Mouse (Mus musculus): ENCODE results near the gene Smoc1. TPM values are rescaled to one million over a fixed set of nuclear protein-coding genes. Genes with fewer than 3 reads are reported as not detected.

Gene Smoc1
- polyA plus RNA-seq, 1 experiment from 2014 or later, result 8.6 TPM

- 66% methylated on average over 3 of the region's 3 CpGs for WGBS
- no peaks in the 10 kb centered on the region for H3K36me3 ChIP-seq (ENCODE audit: control insufficient read depth, insufficient read depth)
- H3K9ac ChIP-seq (ENCODE audit: low read length), result no peak overlapping the region
- H3K27ac ChIP-seq (ENCODE audit: low read length), result no peak overlapping the region
- no peaks in the 10 kb centered on the region for H3K27me3 ChIP-seq (ENCODE audit: control insufficient read depth, insufficient read depth, low read length)
- ATAC-seq (replicated peaks; ENCODE audit: extremely low read depth, insufficient read depth, low FRiP score), result no peak
- H3K9me3 ChIP-seq (replicated peaks; ENCODE audit: control insufficient read depth, low read length), result no peaks in the 10 kb centered on the region
- no peaks in the 10 kb centered on the region for H3K4me1 ChIP-seq (ENCODE audit: control insufficient read depth, insufficient read depth, low read length)
- H3K4me3 ChIP-seq (ENCODE audit: low read length), result no peak overlapping the region
- no peak overlapping the region for H3K4me2 ChIP-seq (ENCODE audit: low read depth, low read length)
Observed at GRCm38 (mm10) chr12:81160425-81160824, 133.8 kb downstream of the Smoc1 start.

- H3K27me3 ChIP-seq (ENCODE audit: control insufficient read depth, insufficient read depth, low read length), result no peaks in the 10 kb centered on the region
- H3K4me2 ChIP-seq (ENCODE audit: low read depth, low read length), result no peak overlapping the region
- no peak for ATAC-seq (replicated peaks; ENCODE audit: extremely low read depth, insufficient read depth, low FRiP score)
- H3K9me3 ChIP-seq (replicated peaks; ENCODE audit: control insufficient read depth, low read length), result no peaks in the 10 kb centered on the region
- no peak overlapping the region for H3K9ac ChIP-seq (ENCODE audit: low read length)
- WGBS, result 63% methylated on average over 5 of the region's 5 CpGs
- no peaks in the 10 kb centered on the region for H3K36me3 ChIP-seq (ENCODE audit: control insufficient read depth, insufficient read depth)
- no peak overlapping the region for H3K27ac ChIP-seq (ENCODE audit: low read length)
- H3K4me1 ChIP-seq (ENCODE audit: control insufficient read depth, insufficient read depth, low read length), result no peaks in the 10 kb centered on the region
- no peak overlapping the region for H3K4me3 ChIP-seq (ENCODE audit: low read length)
Observed at GRCm38 (mm10) chr12:81160831-81161230, 134.2 kb downstream of the Smoc1 start.

GRCm38 (mm10) chr12:81161282-81161681 is 134.7 kb downstream of the Smoc1 start:
- H3K9me3 ChIP-seq (replicated peaks; ENCODE audit: control insufficient read depth, low read length), result no peaks in the 10 kb centered on the region
- WGBS, result 75% methylated on average over 2 of the region's 2 CpGs
- H3K36me3 ChIP-seq (ENCODE audit: control insufficient read depth, insufficient read depth), result no peaks in the 10 kb centered on the region
- no peaks in the 10 kb centered on the region for H3K4me1 ChIP-seq (ENCODE audit: control insufficient read depth, insufficient read depth, low read length)
- H3K4me2 ChIP-seq (ENCODE audit: low read depth, low read length), result no peak overlapping the region
- H3K27ac ChIP-seq (ENCODE audit: low read length), result no peak overlapping the region
- H3K9ac ChIP-seq (ENCODE audit: low read length), result no peak overlapping the region
- no peak overlapping the region for H3K4me3 ChIP-seq (ENCODE audit: low read length)
- H3K27me3 ChIP-seq (ENCODE audit: control insufficient read depth, insufficient read depth, low read length), result no peaks in the 10 kb centered on the region
- no peak for ATAC-seq (replicated peaks; ENCODE audit: extremely low read depth, insufficient read depth, low FRiP score)

- Histone ChIP-seq H3K4me3 (ENCODE audit: low read length) (no peak overlapping the region), H3K4me1 (ENCODE audit: control insufficient read depth, insufficient read depth, low read length) (no peaks in the 10 kb centered on the region), H3K36me3 (ENCODE audit: control insufficient read depth, insufficient read depth) (no peaks in the 10 kb centered on the region), H3K9me3 (replicated peaks; ENCODE audit: control insufficient read depth, low read length) (no peaks in the 10 kb centered on the region), H3K4me2 (ENCODE audit: low read depth, low read length) (no peak overlapping the region), H3K27me3 (ENCODE audit: control insufficient read depth, insufficient read depth, low read length) (no peaks in the 10 kb centered on the region), H3K27ac (ENCODE audit: low read length) (no peak overlapping the region), H3K9ac (ENCODE audit: low read length) (no peak overlapping the region)
- ATAC-seq (replicated peaks; ENCODE audit: extremely low read depth, insufficient read depth, low FRiP score), result no peak
- 75% methylated on average over 3 of the region's 3 CpGs for WGBS
Observed at GRCm38 (mm10) chr12:81163131-81163530, 136.5 kb downstream of the Smoc1 start.

GRCm38 (mm10) chr12:81163566-81163965 is 137.0 kb downstream of the Smoc1 start:
- Histone ChIP-seq H3K27ac (ENCODE audit: low read length) (no peak overlapping the region), H3K9me3 (replicated peaks; ENCODE audit: control insufficient read depth, low read length) (no peaks in the 10 kb centered on the region), H3K4me3 (ENCODE audit: low read length) (no peak overlapping the region), H3K27me3 (ENCODE audit: control insufficient read depth, insufficient read depth, low read length) (no peaks in the 10 kb centered on the region), H3K36me3 (ENCODE audit: control insufficient read depth, insufficient read depth) (no peaks in the 10 kb centered on the region), H3K4me1 (ENCODE audit: control insufficient read depth, insufficient read depth, low read length) (no peaks in the 10 kb centered on the region), H3K4me2 (ENCODE audit: low read depth, low read length) (no peak overlapping the region), H3K9ac (ENCODE audit: low read length) (no peak overlapping the region)
- 81% methylated on average over 3 of the region's 3 CpGs for WGBS
- no peak for ATAC-seq (replicated peaks; ENCODE audit: extremely low read depth, insufficient read depth, low FRiP score)

GRCm38 (mm10) chr12:81166092-81166491 is 139.5 kb downstream of the Smoc1 start:
- Histone ChIP-seq H3K36me3 (ENCODE audit: control insufficient read depth, insufficient read depth) (no peaks in the 10 kb centered on the region), H3K4me2 (ENCODE audit: low read depth, low read length) (no peak overlapping the region), H3K9me3 (replicated peaks; ENCODE audit: control insufficient read depth, low read length) (no peaks in the 10 kb centered on the region), H3K9ac (ENCODE audit: low read length) (no peak overlapping the region), H3K4me1 (ENCODE audit: control insufficient read depth, insufficient read depth, low read length) (no peaks in the 10 kb centered on the region), H3K27me3 (ENCODE audit: control insufficient read depth, insufficient read depth, low read length) (no peaks in the 10 kb centered on the region), H3K27ac (ENCODE audit: low read length) (no peak overlapping the region), H3K4me3 (ENCODE audit: low read length) (no peak overlapping the region)
- WGBS, result 57% methylated on average over 10 of the region's 10 CpGs
- ATAC-seq (replicated peaks; ENCODE audit: extremely low read depth, insufficient read depth, low FRiP score), result no peak

GRCm38 (mm10) chr12:81166615-81167014 is 140.0 kb downstream of the Smoc1 start:
- Histone ChIP-seq H3K4me2 (ENCODE audit: low read depth, low read length) (no peak overlapping the region), H3K9me3 (replicated peaks; ENCODE audit: control insufficient read depth, low read length) (no peaks in the 10 kb centered on the region), H3K4me3 (ENCODE audit: low read length) (no peak overlapping the region), H3K9ac (ENCODE audit: low read length) (no peak overlapping the region), H3K4me1 (ENCODE audit: control insufficient read depth, insufficient read depth, low read length) (no peaks in the 10 kb centered on the region), H3K36me3 (ENCODE audit: control insufficient read depth, insufficient read depth) (no peaks in the 10 kb centered on the region), H3K27ac (ENCODE audit: low read length) (no peak overlapping the region), H3K27me3 (ENCODE audit: control insufficient read depth, insufficient read depth, low read length) (no peaks in the 10 kb centered on the region)
- no peak for ATAC-seq (replicated peaks; ENCODE audit: extremely low read depth, insufficient read depth, low FRiP score)
- WGBS, result 78% methylated on average over 8 of the region's 8 CpGs

GRCm38 (mm10) chr12:81167142-81167541 is 140.5 kb downstream of the Smoc1 start:
- ATAC-seq (replicated peaks; ENCODE audit: extremely low read depth, insufficient read depth, low FRiP score), result no peak
- no peak overlapping the region for H3K9ac ChIP-seq (ENCODE audit: low read length)
- H3K4me1 ChIP-seq (ENCODE audit: control insufficient read depth, insufficient read depth, low read length), result no peaks in the 10 kb centered on the region
- H3K36me3 ChIP-seq (ENCODE audit: control insufficient read depth, insufficient read depth), result no peaks in the 10 kb centered on the region
- no peaks in the 10 kb centered on the region for H3K27me3 ChIP-seq (ENCODE audit: control insufficient read depth, insufficient read depth, low read length)
- no peaks in the 10 kb centered on the region for H3K9me3 ChIP-seq (replicated peaks; ENCODE audit: control insufficient read depth, low read length)
- no peak overlapping the region for H3K27ac ChIP-seq (ENCODE audit: low read length)
- WGBS, result 70% methylated on average over 9 of the region's 9 CpGs
- no peak overlapping the region for H3K4me3 ChIP-seq (ENCODE audit: low read length)
- H3K4me2 ChIP-seq (ENCODE audit: low read depth, low read length), result no peak overlapping the region

- H3K27ac ChIP-seq (ENCODE audit: low read length), result no peak overlapping the region
- no peak overlapping the region for H3K4me3 ChIP-seq (ENCODE audit: low read length)
- no peaks in the 10 kb centered on the region for H3K27me3 ChIP-seq (ENCODE audit: control insufficient read depth, insufficient read depth, low read length)
- 90% methylated on average over 7 of the region's 7 CpGs for WGBS
- H3K4me2 ChIP-seq (ENCODE audit: low read depth, low read length), result no peak overlapping the region
- no peak for ATAC-seq (replicated peaks; ENCODE audit: extremely low read depth, insufficient read depth, low FRiP score)
- no peaks in the 10 kb centered on the region for H3K4me1 ChIP-seq (ENCODE audit: control insufficient read depth, insufficient read depth, low read length)
- H3K9ac ChIP-seq (ENCODE audit: low read length), result no peak overlapping the region
- H3K9me3 ChIP-seq (replicated peaks; ENCODE audit: control insufficient read depth, low read length), result no peaks in the 10 kb centered on the region
- no peaks in the 10 kb centered on the region for H3K36me3 ChIP-seq (ENCODE audit: control insufficient read depth, insufficient read depth)
Observed at GRCm38 (mm10) chr12:81168031-81168430, 141.4 kb downstream of the Smoc1 start.

GRCm38 (mm10) chr12:81168494-81168893 is 141.9 kb downstream of the Smoc1 start:
- H3K36me3 ChIP-seq (ENCODE audit: control insufficient read depth, insufficient read depth), result no peaks in the 10 kb centered on the region
- no peak overlapping the region for H3K27ac ChIP-seq (ENCODE audit: low read length)
- H3K9me3 ChIP-seq (replicated peaks; ENCODE audit: control insufficient read depth, low read length), result no peaks in the 10 kb centered on the region
- no peaks in the 10 kb centered on the region for H3K4me1 ChIP-seq (ENCODE audit: control insufficient read depth, insufficient read depth, low read length)
- no peak overlapping the region for H3K9ac ChIP-seq (ENCODE audit: low read length)
- no peak for ATAC-seq (replicated peaks; ENCODE audit: extremely low read depth, insufficient read depth, low FRiP score)
- H3K27me3 ChIP-seq (ENCODE audit: control insufficient read depth, insufficient read depth, low read length), result no peaks in the 10 kb centered on the region
- no peak overlapping the region for H3K4me2 ChIP-seq (ENCODE audit: low read depth, low read length)
- WGBS, result 43% methylated on average over 2 of the region's 2 CpGs
- H3K4me3 ChIP-seq (ENCODE audit: low read length), result no peak overlapping the region
